ENCODE assay signal across 14 mouse cellular contexts in the genomic region with DNA sequence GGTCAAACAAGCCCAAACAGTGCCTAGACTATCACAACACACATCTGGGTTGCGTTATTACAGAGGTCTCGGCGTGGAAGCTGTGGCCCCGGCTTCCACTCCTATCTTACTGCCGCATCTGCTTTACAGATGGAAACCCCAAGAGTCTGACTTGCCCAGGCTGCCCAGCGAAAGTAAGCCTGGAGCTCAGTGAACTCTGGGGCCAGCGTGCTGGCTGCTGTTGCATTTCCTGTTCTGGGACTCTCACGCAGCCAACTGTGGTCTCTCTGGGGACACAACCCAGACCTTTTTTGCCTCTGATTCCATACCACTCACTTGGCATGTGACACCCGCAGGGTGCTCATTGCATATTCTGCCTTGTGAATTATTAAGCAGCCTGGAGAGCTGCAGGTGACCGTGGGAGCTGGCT. TPM values are rescaled to one million over a fixed set of nuclear protein-coding genes. Genes with fewer than 3 reads are reported as not detected.
DNase-seq lines count a peak whose midpoint lies in the region; ATAC-seq and TF ChIP-seq lines count a peak whose summit lies in the region.
"Had no signal": no experiment of that assay in that cellular context is flagged by ENCODE, and none has a peak within 500 bp of the region (broad histone marks: within the 10 kb centered on the region; RNA-seq: fewer than 3 reads in every experiment).

No protein-coding gene starts in this region.

- H3K4me1 ChIP-seq in kidney, embryonic 16.5 days (ENCODE audit: insufficient read depth, low read length), result peaks cover 4% of the 10 kb centered on the region; the same call in 1 of the 2 replicates
- H3K4me1 ChIP-seq in liver, postnatal 0 days (ENCODE audit: insufficient read depth), result peaks cover 7% of the 10 kb centered on the region; the same call in 1 of the 2 replicates
- no peaks in the 10 kb centered on the region for H3K4me1 ChIP-seq in forebrain, postnatal 0 days (ENCODE audit: insufficient read depth)
- H3K4me1 ChIP-seq: midbrain, embryonic 13.5 days had no signal

- no peak overlapping the region for H3K9ac ChIP-seq in kidney, embryonic 16.5 days (replicated peaks; ENCODE audit: low read length)
- H3K9ac ChIP-seq in liver, postnatal 0 days (replicated peaks), result no peak overlapping the region
- no peak overlapping the region for H3K9ac ChIP-seq in forebrain, postnatal 0 days
- H3K9ac ChIP-seq: midbrain, embryonic 13.5 days had no signal

- ATAC-seq in kidney, embryonic 16.5 days (ENCODE audit: low FRiP score, low TSS enrichment), result 0 out of 2 replicates have a peak, but pooled peaks have one; percentile 43
- peak; percentile 74 for ATAC-seq in liver, postnatal 0 days
- no peak for ATAC-seq in forebrain, postnatal 0 days
- ATAC-seq: midbrain, embryonic 13.5 days had no signal

- no peak overlapping the region for H3K4me2 ChIP-seq in kidney, embryonic 16.5 days (replicated peaks; ENCODE audit: low read depth, low read length)
- H3K4me2 ChIP-seq in liver, postnatal 0 days (ENCODE audit: low read depth, low read length), result peak overlapping the region; percentile 30; the same call in 1 of the 2 replicates
- no peak overlapping the region for H3K4me2 ChIP-seq in forebrain, postnatal 0 days (ENCODE audit: low read depth)
- H3K4me2 ChIP-seq: midbrain, embryonic 13.5 days had no signal

- H3K9me3 ChIP-seq in kidney, embryonic 16.5 days (ENCODE audit: low read length), result no peaks in the 10 kb centered on the region
- no peaks in the 10 kb centered on the region for H3K9me3 ChIP-seq in liver, postnatal 0 days (ENCODE audit: low read length)
- H3K9me3 ChIP-seq in forebrain, postnatal 0 days (ENCODE audit: low read length), result no peaks in the 10 kb centered on the region
- H3K9me3 ChIP-seq: midbrain, embryonic 13.5 days had no signal

- DNase-seq in embryo, embryonic 10 days (ENCODE audit: low spot score), result peak; percentile 60
- DNase-seq in embryo, embryonic 10.5 days (ENCODE audit: low spot score), result no peak
- peak; percentile 28 for DNase-seq in c-Kit-positive CD71-negative TER-119-negative erythroid progenitor cells, embryonic 14.5 days (ENCODE audit: low read depth)
- peak; percentile 34 for DNase-seq in liver, postnatal 0 days
- no peak for DNase-seq in right cerebral cortex, postnatal 14 days
- no peak for DNase-seq in forebrain, postnatal 0 days
- no peak for DNase-seq in frontal cortex, postnatal 36 days (ENCODE audit: low spot score in 2 of 2)
- DNase-seq: gastrocnemius, postnatal 25 days; heart, postnatal 10 days had no signal

- H3K36me3 ChIP-seq in kidney, embryonic 16.5 days (ENCODE audit: insufficient read depth, low read length), result no peaks in the 10 kb centered on the region
- H3K36me3 ChIP-seq in liver, postnatal 0 days (replicated peaks; ENCODE audit: insufficient read depth, low read length), result no peaks in the 10 kb centered on the region
- no peaks in the 10 kb centered on the region for H3K36me3 ChIP-seq in forebrain, postnatal 0 days (ENCODE audit: insufficient read depth)
- H3K36me3 ChIP-seq: midbrain, embryonic 13.5 days had no signal

- no peak overlapping the region for H3K4me3 ChIP-seq in kidney, embryonic 16.5 days (ENCODE audit: low read length)
- no peak overlapping the region for H3K4me3 ChIP-seq in liver, postnatal 0 days (ENCODE audit: low read depth, low read length)
- no peak overlapping the region for H3K4me3 ChIP-seq in forebrain, postnatal 0 days (ENCODE audit: low read depth, low read length)
- H3K4me3 ChIP-seq: layer of hippocampus, adult 2 months; midbrain, embryonic 13.5 days had no signal

- peak; percentile 63; the same call in 1 of the 2 replicates for TF ChIP-seq EP300 in liver, postnatal 0 days (IDR thresholded peaks at IDR 0.05; ENCODE audit: low read depth)

- TF ChIP-seq CTCF in liver, postnatal 0 days (IDR thresholded peaks at IDR 0.05; ENCODE audit: low read depth), result no peak
- no peak for TF ChIP-seq CTCF in forebrain, postnatal 0 days (IDR thresholded peaks at IDR 0.05; ENCODE audit: low read depth)

- H3K27ac ChIP-seq in kidney, embryonic 16.5 days (ENCODE audit: low read length), result peak overlapping the region; percentile 48; the same call in 1 of the 2 replicates
- no peak overlapping the region for H3K27ac ChIP-seq in liver, postnatal 0 days (ENCODE audit: low read depth)
- no peak overlapping the region for H3K27ac ChIP-seq in forebrain, postnatal 0 days (ENCODE audit: low read depth, low read length)
- H3K27ac ChIP-seq: layer of hippocampus, adult 2 months; midbrain, embryonic 13.5 days had no signal

- WGBS in kidney, embryonic 16.5 days, result 64% methylated on average over 10 of the region's 10 CpGs
- WGBS in liver, postnatal 0 days (ENCODE audit: insufficient replicate concordance), result 41% methylated on average over 10 of the region's 10 CpGs
- 89% methylated on average over 10 of the region's 10 CpGs for WGBS in forebrain, postnatal 0 days

- H3K27me3 ChIP-seq in kidney, embryonic 16.5 days (ENCODE audit: insufficient read depth, low read length), result no peaks in the 10 kb centered on the region
- no peaks in the 10 kb centered on the region for H3K27me3 ChIP-seq in liver, postnatal 0 days (ENCODE audit: insufficient read depth, low read length)
- no peaks in the 10 kb centered on the region for H3K27me3 ChIP-seq in forebrain, postnatal 0 days (ENCODE audit: insufficient read depth, low read length)
- H3K27me3 ChIP-seq: midbrain, embryonic 13.5 days had no signal

RNA-seq across cellular contexts. Expression of gene Anapc15-ps, which starts 49.0 kb away (rescaled TPM):
- polyA plus RNA-seq in kidney, embryonic 16.5 days (2015; fragmentation: Nextera tagmentation; extraction: Ambion mirVana), result 1.8 TPM in 1 of 2 replicates, not detected in the other
- polyA plus RNA-seq in liver, postnatal 0 days (2015; fragmentation: Nextera tagmentation; extraction: Ambion mirVana), result not detected in 2 replicates
- not detected in 2 replicates for total RNA-seq in forebrain, postnatal 0 days (2014; rRNA removed)
- 0.55 TPM in 1 of 2 replicates, not detected in the other for polyA plus RNA-seq in forebrain, postnatal 0 days (2015; fragmentation: Nextera tagmentation; extraction: Ambion mirVana)
- total RNA-seq: gastrocnemius, postnatal 25 days; heart, postnatal 10 days; layer of hippocampus, adult 2 months; liver, adult 2 months had no signal
- polyA plus RNA-seq: liver, adult 2 months; midbrain, embryonic 13.5 days; stomach, embryonic 14.5 days had no signal

Comparison
In these comparisons a context has a peak if more than half of its experiments do, and no peak if none do; other contexts are left out.
1. DNase-seq: peak in embryo, embryonic 10 days (single experiment), c-Kit-positive CD71-negative TER-119-negative erythroid progenitor cells, embryonic 14.5 days (single experiment) and liver, postnatal 0 days (single experiment); none in embryo, embryonic 10.5 days (single experiment), right cerebral cortex, postnatal 14 days (single experiment), forebrain, postnatal 0 days (single experiment) and frontal cortex, postnatal 36 days (0 of 2).